Mouse (Mus musculus): ENCODE data around the gene AY761185. TPM values are rescaled to one million over a fixed set of nuclear protein-coding genes. Genes with fewer than 3 reads are reported as not detected.

The AY761185 gene
- polyA plus RNA-seq (2021; fragmentation: Nextera tagmentation), result not detected in 2 replicates
- long read RNA-seq, experiment 1, result 0 reads
- long read RNA-seq, experiment 2, result 0 reads

GRCm38 (mm10) chr8:20944610-20945009, at the start of gene AY761185:
TSS of gene AY761185 (minus strand) at chr8:20944710.

GRCm38 (mm10) chr8:20921971-20922370, 22.5 kb downstream of the AY761185 start, which contains the start of gene Gm6040:
TSS of gene Gm6040 (minus strand) at chr8:20922071.

GRCm38 (mm10) chr8:20902527-20902926, 42.0 kb downstream of the AY761185 start, which contains the start of gene Gm15056:
TSS of gene Gm15056 (minus strand) at chr8:20902627.

Other genes with a start within 250 kb of the AY761185 start
- not detected in 2 replicates for gene Defb33, start 52.0 kb downstream of the AY761185 start, polyA plus RNA-seq (2021; fragmentation: Nextera tagmentation)
- not detected in 2 replicates for gene Gm15056, start 42.1 kb downstream of the AY761185 start, polyA plus RNA-seq (2021; fragmentation: Nextera tagmentation)
- gene Gm6040, start 22.6 kb downstream of the AY761185 start, polyA plus RNA-seq (2021; fragmentation: Nextera tagmentation), result not detected in 2 replicates
- not detected in 2 replicates for gene Defa21, start 80.8 kb upstream of the AY761185 start, polyA plus RNA-seq (2021; fragmentation: Nextera tagmentation)
- gene Defa23, start 110.3 kb upstream of the AY761185 start, polyA plus RNA-seq (2021; fragmentation: Nextera tagmentation), result not detected in 2 replicates
- not detected in 2 replicates for gene Defa35, start 120.3 kb upstream of the AY761185 start, polyA plus RNA-seq (2021; fragmentation: Nextera tagmentation)
- gene Defa25, start 139.7 kb upstream of the AY761185 start, polyA plus RNA-seq (2021; fragmentation: Nextera tagmentation), result not detected in 2 replicates
- gene Gm14851, start 151.3 kb upstream of the AY761185 start, polyA plus RNA-seq (2021; fragmentation: Nextera tagmentation), result not detected in 2 replicates
- gene Defa30, start 189.9 kb upstream of the AY761185 start, polyA plus RNA-seq (2021; fragmentation: Nextera tagmentation), result not detected in 2 replicates
- not detected in 2 replicates for gene Defa22, start 217.6 kb upstream of the AY761185 start, polyA plus RNA-seq (2021; fragmentation: Nextera tagmentation)
- gene Defa31, start 246.9 kb upstream of the AY761185 start, polyA plus RNA-seq (2021; fragmentation: Nextera tagmentation), result not detected in 2 replicates